Mouse (Mus musculus) 3T3-L1 (cell line): Measurements from ENCODE around the gene Asb11.

Experiments
- DNase-seq: peaks from one replicate; pipeline ENCODE4 v3.0.0-alpha.2; 2015; ENCODE audit warnings: low read depth, low spot score

The Asb11 gene

DNA sequence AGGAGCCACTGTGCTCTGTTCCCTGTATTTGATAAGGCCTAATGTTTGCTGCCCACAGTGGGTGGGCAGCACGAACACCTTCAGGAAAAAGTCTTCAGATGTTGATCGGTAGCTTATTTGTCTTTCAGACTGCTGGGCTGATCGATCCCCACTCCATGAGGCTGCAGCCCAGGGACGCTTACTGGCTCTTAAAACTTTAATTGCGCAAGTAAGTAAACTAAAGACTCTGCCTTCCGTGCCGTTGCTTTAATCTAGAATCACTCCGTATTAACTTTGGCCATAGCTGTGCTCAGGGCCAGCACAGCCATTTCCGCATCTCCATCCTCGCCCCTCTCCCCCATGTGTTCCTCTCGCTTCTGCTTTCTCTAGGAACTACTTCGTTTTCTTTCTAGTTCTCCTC is 8.8 kb downstream of the Asb11 start:
- DNase-seq, result no peak

DNA sequence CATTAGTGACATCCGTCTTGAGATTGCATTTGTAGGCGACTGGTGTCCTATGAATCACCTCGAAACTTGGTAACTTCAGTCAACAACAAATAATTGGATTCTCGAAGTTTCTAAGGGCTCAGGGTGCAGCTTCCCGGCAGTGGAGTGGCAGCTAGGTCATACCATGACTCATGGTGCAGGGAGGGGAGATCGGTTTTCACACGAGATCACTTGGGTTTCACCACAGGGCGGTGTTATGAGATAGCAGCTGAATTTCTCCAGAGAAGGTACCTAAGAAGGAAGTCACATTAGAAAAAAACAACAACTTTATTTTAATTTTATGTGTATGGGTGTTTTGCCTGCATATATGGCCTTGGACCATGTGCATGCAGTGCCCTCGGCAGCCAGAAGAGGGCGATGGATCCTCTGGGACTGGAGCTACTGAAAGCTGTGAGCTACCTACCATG is 9.3 kb downstream of the Asb11 start:
- DNase-seq, result peak; percentile 67

DNA sequence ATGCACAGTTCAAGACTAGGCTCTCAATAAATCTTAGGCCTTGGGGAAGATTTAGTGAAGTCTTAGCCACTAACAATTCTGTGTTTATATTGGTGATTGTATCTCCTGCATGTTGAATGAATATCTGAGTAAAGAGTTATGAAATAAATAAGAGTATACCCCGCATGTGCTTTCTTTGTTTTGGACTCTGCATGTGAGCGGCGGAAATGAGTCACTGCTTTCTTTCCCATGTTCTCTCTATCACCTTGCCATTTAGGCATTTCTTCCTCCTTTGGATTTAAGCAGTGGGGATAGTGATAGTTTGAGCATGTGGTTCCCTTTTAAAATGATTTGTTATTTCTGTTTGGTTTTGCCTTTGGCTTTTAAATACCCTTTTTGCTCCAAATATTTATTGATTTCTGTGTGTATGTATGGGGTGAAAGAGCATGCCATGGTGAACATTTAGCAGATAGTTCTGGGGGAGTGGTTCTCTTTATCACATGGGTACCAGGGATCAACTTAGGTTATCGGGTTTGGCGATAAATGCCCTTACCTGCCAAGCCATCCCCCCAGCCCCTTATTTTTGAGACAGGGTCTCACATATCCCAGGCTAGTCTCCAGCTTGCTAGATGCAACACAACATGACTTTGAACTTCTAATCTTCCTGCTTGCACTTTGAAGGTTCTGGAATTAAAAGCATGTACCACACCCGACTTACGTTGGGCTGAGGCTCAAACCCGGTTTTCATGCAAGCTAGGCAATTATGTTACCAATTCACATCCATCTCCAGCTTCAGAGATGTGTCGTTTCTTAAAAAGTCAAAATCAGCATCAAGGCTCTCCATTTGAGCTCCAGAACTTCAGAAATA is 10.3 kb downstream of the Asb11 start:
- DNase-seq, result peak; percentile 10

DNA sequence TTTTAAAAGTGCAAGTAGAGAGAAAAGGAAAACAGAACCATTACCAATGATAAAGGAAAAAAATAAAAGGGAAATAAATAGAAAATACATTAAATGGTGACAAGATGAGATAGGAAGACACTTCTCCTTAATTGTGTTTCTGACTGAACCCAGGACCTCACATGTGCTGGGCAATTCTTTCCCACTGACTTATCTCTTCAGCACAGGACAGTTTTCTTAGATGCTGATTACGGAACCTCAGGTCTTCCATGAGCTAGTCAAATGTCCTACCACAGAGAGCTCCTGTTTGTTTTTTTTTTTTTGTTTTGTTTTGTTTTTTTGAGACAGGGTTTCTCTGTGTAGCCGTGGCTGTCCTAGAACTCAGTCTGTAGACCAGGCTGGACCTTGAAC is 10.9 kb downstream of the Asb11 start:
- DNase-seq, result no peak

DNA sequence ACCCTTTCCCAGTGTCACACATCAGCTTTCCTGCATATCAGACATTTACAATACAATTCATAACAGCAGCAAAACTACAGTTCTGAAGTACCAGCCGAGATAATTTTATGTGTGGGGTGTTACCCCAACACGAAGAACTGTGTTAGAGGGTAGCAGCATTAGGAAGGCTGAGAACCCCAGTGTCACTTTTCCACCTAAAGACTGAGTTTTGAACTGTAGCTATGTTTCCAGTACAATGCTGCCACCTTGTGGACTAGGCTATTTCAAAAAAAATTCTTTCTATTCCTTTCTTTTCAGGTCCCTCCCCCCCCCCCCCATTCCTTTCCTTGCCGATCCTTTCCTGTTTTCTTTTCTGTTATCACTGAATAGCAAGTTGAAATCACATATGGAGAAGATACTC is 12.4 kb downstream of the Asb11 start:
- DNase-seq, result peak; percentile 83

DNA sequence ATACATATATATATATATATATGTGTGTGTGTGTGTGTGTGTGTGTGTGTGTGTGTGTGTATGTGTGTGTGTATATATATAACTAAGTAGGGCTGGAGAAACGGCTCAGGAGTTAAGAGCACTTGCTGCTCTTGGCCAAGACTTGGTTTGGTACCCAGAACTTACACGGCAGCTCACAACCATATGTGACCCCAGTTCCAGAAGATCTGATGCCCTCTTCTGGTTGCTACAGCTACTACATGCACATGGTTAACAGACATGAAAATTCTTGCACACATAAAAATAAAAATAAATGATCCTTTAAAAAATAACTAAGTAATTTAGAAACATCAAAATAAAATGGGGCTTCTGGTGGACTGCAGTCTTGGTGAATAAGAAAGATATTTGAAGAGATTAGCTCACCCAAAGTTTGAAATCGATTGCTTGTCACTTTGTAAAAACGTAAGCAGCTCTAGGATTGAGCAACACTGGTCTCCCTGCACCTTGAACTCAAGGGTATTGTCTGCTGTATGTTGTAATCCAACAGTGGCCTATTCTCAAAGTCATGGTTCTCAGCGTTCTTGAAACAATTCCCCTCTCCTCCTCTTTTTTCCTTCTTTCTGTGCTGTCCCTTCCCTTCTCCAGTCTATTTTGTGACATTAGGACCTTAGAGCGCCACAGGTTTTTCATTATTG is 22.5 kb downstream of the Asb11 start:
- DNase-seq, result no peak

DNA sequence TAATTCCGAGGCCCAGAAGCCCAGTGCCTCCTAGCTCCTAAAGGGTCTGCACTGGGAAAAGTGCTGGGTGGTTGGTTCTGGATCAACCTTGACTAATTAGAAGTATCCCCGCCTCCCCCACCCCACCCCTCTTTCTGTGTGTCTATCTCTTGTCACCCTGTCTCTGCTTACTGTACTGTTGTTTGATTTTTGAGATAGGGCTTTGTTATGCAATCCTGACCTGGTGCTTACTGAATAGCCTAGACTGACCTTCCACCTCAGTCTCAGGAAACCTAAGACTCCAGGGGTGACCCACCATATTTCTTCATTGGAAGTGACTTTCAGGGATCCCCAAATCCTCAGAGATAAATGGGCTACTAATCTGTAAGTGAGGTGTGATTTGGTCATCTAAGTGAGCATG is 65.5 kb downstream of the Asb11 start:
- no peak for DNase-seq

DNA sequence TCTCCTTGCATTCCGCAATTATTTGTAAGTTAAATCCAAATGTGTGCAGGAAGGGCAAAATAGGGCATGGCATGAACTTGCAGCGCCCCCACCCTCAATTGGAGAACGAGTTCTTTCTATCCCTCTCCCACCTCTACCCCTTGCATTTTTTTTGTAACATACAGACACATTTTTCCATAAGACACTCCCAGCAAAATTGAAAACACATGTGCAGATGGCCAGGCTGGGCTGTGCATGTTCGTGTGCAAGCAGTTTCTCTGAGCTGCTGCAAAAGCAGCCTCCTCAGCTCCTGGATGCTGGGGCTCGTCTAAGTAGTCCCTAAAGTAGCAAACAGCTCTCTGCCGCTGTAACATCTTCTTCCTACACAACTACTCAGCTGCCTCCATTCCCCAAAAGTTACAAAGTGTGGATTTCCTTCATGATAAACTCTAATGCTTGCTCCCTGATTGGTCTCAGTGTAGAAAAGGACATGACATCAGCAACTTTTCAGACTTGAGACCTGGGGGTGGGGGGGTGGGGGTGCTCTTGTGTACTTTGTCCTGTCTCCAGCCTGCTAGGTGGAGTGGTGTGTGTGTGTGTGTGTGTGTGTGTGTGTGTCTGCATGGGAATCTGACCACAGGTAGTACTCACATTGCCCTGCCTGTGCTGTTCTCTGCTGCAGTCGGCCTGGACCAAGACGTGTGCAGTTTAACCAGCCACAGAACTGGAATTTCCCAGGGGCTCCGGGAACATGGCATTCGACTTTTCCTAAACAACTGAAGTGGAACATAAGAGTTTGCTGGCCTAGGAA is 69.1 kb downstream of the Asb11 start, which contains the start of gene Asb9:
Asb9 (plus strand) TSS at position 619 of the 790 bp plus-strand sequence.
- DNase-seq, result peak; percentile 29

DNA sequence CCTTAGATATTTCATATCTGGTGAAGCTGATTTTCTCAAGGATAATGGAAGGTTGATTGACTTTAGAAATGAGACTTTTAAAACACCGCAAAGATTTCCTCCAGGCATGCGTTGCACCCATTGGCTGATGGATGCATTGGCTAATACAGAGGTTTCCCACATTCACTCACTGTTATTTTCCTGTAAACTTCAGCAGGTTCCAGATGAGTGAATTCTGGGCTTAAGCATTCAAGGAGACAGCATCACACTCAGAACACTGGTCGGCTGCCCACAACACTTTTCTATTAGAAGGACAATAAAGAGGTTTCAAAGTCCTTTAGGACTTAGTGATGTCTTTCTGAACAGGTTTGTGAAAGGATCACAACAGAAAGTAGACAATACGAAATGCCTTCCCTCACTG is 70.3 kb downstream of the Asb11 start:
- no peak for DNase-seq

DNA sequence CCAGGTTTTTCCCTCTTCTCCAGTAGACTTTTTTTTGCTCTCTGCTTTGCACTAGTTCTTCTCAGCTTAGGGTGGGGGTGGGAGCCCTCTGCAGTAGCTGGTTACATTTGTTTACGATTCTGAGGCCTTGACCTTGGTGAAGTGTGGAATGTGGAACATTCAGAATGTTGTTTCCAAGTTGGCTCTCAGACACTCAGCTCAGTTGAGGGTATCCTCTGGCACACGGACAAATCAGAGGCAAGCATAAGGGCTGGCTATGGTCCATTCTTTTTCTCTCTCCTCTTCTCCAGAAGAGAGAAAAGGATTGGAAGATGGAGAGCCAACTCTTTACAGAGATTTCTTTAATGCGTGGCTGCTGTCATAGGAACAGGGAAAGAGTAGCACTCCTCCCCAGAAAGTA is 71.9 kb downstream of the Asb11 start:
- peak; percentile 31 for DNase-seq
